Mouse (Mus musculus): ENCODE data around the gene Col26a1.

DNA sequence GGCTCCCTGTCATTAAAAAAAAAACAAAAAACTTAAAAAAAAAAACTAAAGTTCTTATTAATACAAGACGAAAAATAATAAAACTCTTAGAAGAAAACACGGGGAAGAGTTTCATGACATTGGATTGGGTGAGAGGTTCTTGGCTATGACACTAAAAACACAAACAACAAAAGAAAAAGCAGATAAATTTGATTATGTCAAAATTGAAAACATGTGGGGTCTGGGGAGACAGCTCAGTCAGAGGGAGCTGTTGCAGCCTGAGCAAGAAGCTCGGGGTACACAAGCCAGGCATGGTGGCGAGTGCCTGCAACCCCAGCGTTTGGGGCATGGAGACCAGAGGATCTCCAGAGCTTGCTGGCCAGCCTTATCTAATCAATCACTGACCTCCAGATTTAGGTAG is 15.3 kb downstream of the Col26a1 start:
- TF ChIP-seq CTCF (IDR thresholded peaks at IDR 0.05; ENCODE audit: extremely low read depth, insufficient read depth, insufficient read length, insufficient replicate concordance) (no peak), POLR2A (IDR thresholded peaks at IDR 0.05; ENCODE audit: low read depth, low read length) (no peak)
